Mouse (Mus musculus) layer of hippocampus, postnatal 25 days (tissue): ENCODE results near the gene Comtd1. TPM values are rescaled to one million over a fixed set of nuclear protein-coding genes. Genes with fewer than 3 reads are reported as not detected.

Experiments used
- DNase-seq, 2 experiments: peaks; one replicate each; pipeline ENCODE4 v3.0.0; 2022; ENCODE audit warnings: mixed read lengths in 2 of 2, low spot score in 1 of 2; ENCODE audit errors: extremely low spot score in 1 of 2
- total RNA-seq, 2 experiments: library from RNA; stranded (reverse); gene quantifications; 2 replicates each; pipeline ENCODE4 v1.2.3; 2021

Gene Comtd1
- total RNA-seq, 2 experiments from 2014 or later, result 24.7 to 33.0 TPM

- no peak for DNase-seq
Observed at GRCm38 (mm10) chr14:21838336-21839017, 10.3 kb downstream of the Comtd1 start.

GRCm38 (mm10) chr14:21831830-21832403 lies 16.9 kb downstream of the Comtd1 start:
- DNase-seq, result no peak

- peak; percentile 86 to 98 for DNase-seq
Observed at GRCm38 (mm10) chr14:21830876-21831767, 17.7 kb downstream of the Comtd1 start.

GRCm38 (mm10) chr14:21825786-21826491 lies 22.8 kb downstream of the Comtd1 start:
- DNase-seq, result no peak

- DNase-seq, result no peak
Observed at GRCm38 (mm10) chr14:21824938-21825337, 23.8 kb downstream of the Comtd1 start, which contains the start of gene Vdac2. TSS of gene Vdac2 (plus strand) at chr14:21825238.

- no peak for DNase-seq
Observed at GRCm38 (mm10) chr14:21823897-21824296, 24.9 kb downstream of the Comtd1 start.

- DNase-seq, result peak in 1 of 2 experiments; percentile 58
Observed at GRCm38 (mm10) chr14:21822795-21823374, 25.9 kb downstream of the Comtd1 start.

GRCm38 (mm10) chr14:21822307-21822706 lies 26.5 kb downstream of the Comtd1 start:
- no peak for DNase-seq

- no peak for DNase-seq
Observed at GRCm38 (mm10) chr14:21820880-21821505, 27.8 kb downstream of the Comtd1 start.

GRCm38 (mm10) chr14:21817453-21817852 lies 31.3 kb downstream of the Comtd1 start:
- DNase-seq, result no peak

- DNase-seq, result no peak
Observed at GRCm38 (mm10) chr14:21816255-21816654, 32.5 kb downstream of the Comtd1 start.

GRCm38 (mm10) chr14:21814606-21815005 lies 34.2 kb downstream of the Comtd1 start:
- DNase-seq, result no peak

GRCm38 (mm10) chr14:21813847-21814246 lies 34.9 kb downstream of the Comtd1 start:
- DNase-seq, result no peak

GRCm38 (mm10) chr14:21813216-21813615 lies 35.6 kb downstream of the Comtd1 start:
- DNase-seq, result no peak

- DNase-seq, result peak in 1 of 2 experiments; percentile 63
Observed at GRCm38 (mm10) chr14:21812590-21813162, 36.1 kb downstream of the Comtd1 start.

- no peak for DNase-seq
Observed at GRCm38 (mm10) chr14:21811744-21812393, 36.9 kb downstream of the Comtd1 start.

- no peak for DNase-seq
Observed at GRCm38 (mm10) chr14:21811301-21811700, 37.5 kb downstream of the Comtd1 start.

GRCm38 (mm10) chr14:21809418-21809817 lies 39.4 kb downstream of the Comtd1 start:
- no peak for DNase-seq
